Mouse (Mus musculus) CD4-positive, CD25-positive, alpha-beta regulatory T cell, adult 4 months (primary cell): ENCODE measurements at regions not wholly inside any gene's neighbourhood (a gene's known extent, or its start where the extent isn't known, plus 50 kb on each side); places are given as distances from the start of the nearest gene placed in this dataset.
A peak's percentile ranks its signal among the peaks of the same experiment; 100 is the strongest.

Experiments
- ATAC-seq: one replicate; pipeline ENCODE4 v1.8.0; 2017

GRCm38 (mm10) chr13:51930931-51931330, 84.5 kb downstream of the Gadd45g start:
- no peak for ATAC-seq

GRCm38 (mm10) chr13:51935827-51936226, 89.3 kb downstream of the Gadd45g start:
- peak; percentile 74 for ATAC-seq

GRCm38 (mm10) chr13:51936441-51936840, 90.0 kb downstream of the Gadd45g start:
- peak; percentile 39 for ATAC-seq

GRCm38 (mm10) chr13:51937898-51938297, 91.4 kb downstream of the Gadd45g start:
- no peak for ATAC-seq

GRCm38 (mm10) chr13:51939262-51939661, 92.8 kb downstream of the Gadd45g start:
- no peak for ATAC-seq

- ATAC-seq: no peak
Measured at GRCm38 (mm10) chr13:51939715-51940114, 93.2 kb downstream of the Gadd45g start.

GRCm38 (mm10) chr13:51946171-51946570, 99.7 kb downstream of the Gadd45g start:
- ATAC-seq: no peak

- ATAC-seq: no peak
Measured at GRCm38 (mm10) chr13:51948896-51949295, 102.4 kb downstream of the Gadd45g start.

GRCm38 (mm10) chr13:51951506-51952038, 105.1 kb downstream of the Gadd45g start:
- peak; percentile 77 for ATAC-seq

GRCm38 (mm10) chr13:51953084-51953483, 106.6 kb downstream of the Gadd45g start:
- no peak for ATAC-seq

- ATAC-seq: no peak
Measured at GRCm38 (mm10) chr13:51953569-51953968, 107.1 kb downstream of the Gadd45g start.

- no peak for ATAC-seq
Measured at GRCm38 (mm10) chr13:51957101-51957500, 110.6 kb downstream of the Gadd45g start.

GRCm38 (mm10) chr13:51959591-51959990, 113.1 kb downstream of the Gadd45g start:
- no peak for ATAC-seq

- ATAC-seq: no peak
Measured at GRCm38 (mm10) chr13:51960262-51960661, 113.8 kb downstream of the Gadd45g start.

- no peak for ATAC-seq
Measured at GRCm38 (mm10) chr13:51962191-51962611, 115.7 kb downstream of the Gadd45g start.

- no peak for ATAC-seq
Measured at GRCm38 (mm10) chr13:51962676-51963075, 116.2 kb downstream of the Gadd45g start.

- ATAC-seq: peak; percentile 23
Measured at GRCm38 (mm10) chr13:51963966-51964365, 117.5 kb downstream of the Gadd45g start.

- ATAC-seq: peak; percentile 91
Measured at GRCm38 (mm10) chr13:51964416-51964815, 117.9 kb downstream of the Gadd45g start.

GRCm38 (mm10) chr13:51964921-51965320, 118.4 kb downstream of the Gadd45g start:
- no peak for ATAC-seq

GRCm38 (mm10) chr13:51968103-51968502, 121.6 kb downstream of the Gadd45g start:
- no peak for ATAC-seq

- ATAC-seq: no peak
Measured at GRCm38 (mm10) chr13:51968796-51969195, 122.3 kb downstream of the Gadd45g start.

GRCm38 (mm10) chr13:51970051-51970450, 123.6 kb downstream of the Gadd45g start:
- ATAC-seq: peak; percentile 94

GRCm38 (mm10) chr13:51972656-51973310, 126.3 kb downstream of the Gadd45g start:
- no peak for ATAC-seq

- ATAC-seq: no peak
Measured at GRCm38 (mm10) chr13:51973461-51973860, 127.0 kb downstream of the Gadd45g start.

GRCm38 (mm10) chr13:51974101-51974500, 127.6 kb downstream of the Gadd45g start:
- no peak for ATAC-seq
